Mouse (Mus musculus) layer of hippocampus, postnatal 36 days (tissue): ENCODE results near the gene Col26a1. TPM values are rescaled to one million over a fixed set of nuclear protein-coding genes. Genes with fewer than 3 reads are reported as not detected.
A peak's percentile ranks its signal among the peaks of the same experiment; 100 is the strongest.
"Not testable (repeated sequence)": the region's sequence is repeated elsewhere in the genome, so short reads cannot be mapped to it uniquely, and the experiment has no call there.

Experiments used
- DNase-seq, 2 experiments: peaks; one replicate each; pipeline ENCODE4 v3.0.0; 2022
- total RNA-seq, 2 experiments: library from RNA; stranded (reverse); gene quantifications; 2 replicates each; pipeline ENCODE4 v1.2.3; 2021

The Col26a1 gene
- total RNA-seq, 2 experiments from 2014 or later = 3.7 to 3.9 TPM

DNA sequence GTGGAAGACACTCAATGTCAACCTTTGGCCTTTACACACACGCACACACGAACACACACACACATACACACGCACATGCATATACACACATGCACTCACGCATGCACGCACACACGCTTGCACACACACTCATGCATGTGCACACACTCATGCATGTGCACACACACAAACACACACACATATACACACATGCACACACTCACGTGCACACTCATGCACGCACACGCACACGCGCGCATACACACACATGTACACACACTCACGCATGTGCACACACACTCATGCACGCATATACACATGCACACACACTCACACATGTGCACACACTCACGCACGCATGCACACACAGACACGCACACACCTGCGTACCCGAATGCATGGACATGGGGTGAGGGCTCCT lies 130.9 kb downstream of the Col26a1 start:
- no peak for DNase-seq

DNA sequence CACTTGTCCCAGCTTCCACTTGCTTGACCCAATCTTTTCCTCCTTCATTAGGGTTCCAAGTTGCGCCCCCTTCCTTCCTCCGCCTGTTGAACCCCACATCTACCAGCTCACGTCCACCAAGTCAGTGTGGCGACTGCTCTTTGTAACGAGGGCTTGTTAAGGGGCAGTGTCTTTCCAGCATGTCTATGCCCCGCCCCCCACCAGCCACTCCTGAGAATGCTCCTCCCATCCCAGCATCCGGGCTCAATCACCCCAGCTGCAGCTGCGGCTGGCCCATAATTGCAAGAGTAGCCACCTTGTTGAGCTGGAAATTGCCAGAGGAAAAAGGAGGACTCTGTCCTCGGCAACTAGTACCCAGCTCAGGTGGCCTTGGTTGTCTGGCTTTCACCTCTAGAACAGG lies 136.4 kb downstream of the Col26a1 start:
- no peak for DNase-seq

DNA sequence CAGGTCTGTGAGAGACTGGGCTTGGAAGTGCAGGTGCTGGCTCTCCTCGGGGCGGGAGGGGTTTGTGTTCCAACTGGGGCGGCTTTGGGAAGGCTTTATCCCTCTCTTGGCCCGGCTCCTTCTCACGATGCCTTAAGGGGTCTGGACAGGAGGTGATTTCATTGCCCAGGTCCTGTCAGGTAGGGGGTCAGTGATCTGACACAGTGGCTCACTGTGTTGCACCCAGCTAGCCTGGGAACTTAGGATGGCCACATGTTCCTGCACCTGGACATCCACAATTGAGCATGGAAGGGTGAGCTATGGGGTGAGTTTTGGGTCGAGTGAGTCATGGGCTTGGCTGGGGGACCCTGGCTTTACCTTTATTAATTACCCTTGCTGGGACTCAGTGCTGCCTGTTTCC lies 144.1 kb downstream of the Col26a1 start:
- DNase-seq = no peak

DNA sequence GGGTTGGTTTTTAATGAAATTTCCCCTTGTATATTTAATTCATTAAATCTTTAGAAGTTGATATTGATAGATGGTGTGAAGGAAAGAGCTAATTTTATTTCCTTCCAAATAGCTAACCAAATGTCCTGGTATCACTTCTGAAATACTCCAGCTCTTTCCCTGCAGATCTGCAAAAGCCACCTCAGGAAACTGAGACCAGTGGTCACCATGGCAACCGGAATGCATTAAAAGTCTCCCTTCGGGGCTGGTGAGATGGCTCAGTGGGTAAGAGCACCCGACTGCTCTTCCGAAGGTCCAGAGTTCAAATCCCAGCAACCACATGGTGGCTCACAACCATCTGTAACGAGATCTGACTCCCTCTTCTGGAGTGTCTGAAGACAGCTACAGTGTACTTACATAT lies 156.7 kb downstream of the Col26a1 start:
- DNase-seq = not testable (repeated sequence)

DNA sequence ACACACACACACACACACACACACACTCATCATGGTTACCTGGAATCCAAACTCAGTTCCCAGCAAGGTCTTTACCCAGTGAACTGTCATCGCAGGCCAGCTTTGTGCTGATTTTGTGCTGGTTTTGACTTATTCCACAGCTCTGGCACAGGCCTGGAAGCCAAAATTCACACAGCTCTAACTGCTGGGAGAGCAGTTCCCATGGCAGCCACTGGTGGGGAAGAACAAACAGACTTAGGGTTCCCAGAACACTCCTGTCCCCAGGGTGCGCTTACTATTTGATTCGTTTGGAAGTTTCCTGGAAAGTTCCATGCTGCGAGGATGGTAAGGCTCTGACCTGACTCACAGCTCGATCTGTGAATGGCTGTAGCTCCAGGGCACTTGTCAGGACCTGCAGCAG lies 161.4 kb downstream of the Col26a1 start:
- DNase-seq = peak in 1 of 2 experiments; percentile 26

- no peak for DNase-seq
Observed at GRCm38 (mm10) chr5:136718656-136719055, 164.4 kb downstream of the Col26a1 start.

DNA sequence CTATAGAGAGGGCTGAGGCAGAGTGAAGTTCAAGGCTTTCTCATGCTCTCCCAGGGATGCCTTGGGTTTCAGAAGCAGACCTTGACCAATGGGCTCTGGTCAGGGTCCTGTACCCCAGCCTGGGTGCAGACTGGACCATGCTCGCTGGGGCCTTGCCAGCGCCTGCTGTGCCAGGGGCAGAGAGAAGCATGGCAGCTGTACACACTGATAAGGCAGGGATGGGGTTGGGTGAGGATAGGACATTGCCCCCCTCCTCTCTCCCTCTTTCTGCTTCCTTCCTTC lies 165.5 kb downstream of the Col26a1 start:
- DNase-seq = no peak

GRCm38 (mm10) chr5:136716696-136717572 lies 166.1 kb downstream of the Col26a1 start:
- no peak for DNase-seq

GRCm38 (mm10) chr5:136714879-136715278 lies 168.1 kb downstream of the Col26a1 start:
- peak in 1 of 2 experiments; percentile 20 for DNase-seq

GRCm38 (mm10) chr5:136714232-136714875 lies 168.7 kb downstream of the Col26a1 start:
- no peak for DNase-seq

- no peak for DNase-seq
Observed at GRCm38 (mm10) chr5:136710742-136711141, 172.3 kb downstream of the Col26a1 start.

GRCm38 (mm10) chr5:136708116-136708515 lies 174.9 kb downstream of the Col26a1 start:
- no peak for DNase-seq

GRCm38 (mm10) chr5:136706803-136707202 lies 176.2 kb downstream of the Col26a1 start:
- peak; percentile 52 to 64 for DNase-seq

DNA sequence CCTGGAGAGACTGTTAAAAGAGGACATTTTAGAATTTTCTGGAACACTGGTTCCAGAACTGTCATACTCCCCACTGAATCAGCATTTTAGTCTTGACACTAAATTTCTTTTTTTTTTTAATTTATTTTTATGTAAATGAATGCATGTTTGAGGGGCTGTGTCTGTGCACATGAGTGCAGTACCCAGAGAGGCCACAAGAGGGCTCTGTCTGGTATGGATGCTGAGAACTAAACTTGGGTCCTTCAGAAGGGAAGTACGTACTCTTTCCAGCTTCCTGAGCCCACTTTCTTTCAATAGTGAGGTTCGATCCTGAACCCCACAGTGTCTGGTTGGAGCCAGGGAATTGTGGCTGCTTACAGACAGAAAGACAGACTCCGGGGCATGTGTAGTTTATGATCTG lies 177.5 kb downstream of the Col26a1 start:
- DNase-seq = no peak

DNA sequence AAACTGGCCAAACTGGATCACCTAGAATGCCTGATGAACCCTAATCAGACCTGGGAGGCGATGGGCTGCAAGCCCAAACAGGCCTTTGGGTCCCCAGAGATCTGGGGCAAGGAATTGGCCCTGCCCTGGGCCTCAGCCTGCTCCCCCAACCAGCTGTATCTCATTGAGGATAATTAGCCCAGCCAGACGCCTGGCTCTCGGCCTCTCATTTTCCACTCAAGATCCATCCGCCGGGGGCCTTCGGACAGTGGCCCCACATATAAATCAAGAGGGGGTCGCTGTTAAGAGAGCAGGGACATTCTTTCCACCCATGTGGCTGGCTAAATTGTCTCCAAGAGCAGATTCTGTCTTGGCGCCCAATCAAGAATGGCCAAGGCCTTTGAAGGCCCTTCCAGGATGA lies 178.9 kb downstream of the Col26a1 start:
- no peak for DNase-seq

GRCm38 (mm10) chr5:136703751-136704150 lies 179.3 kb downstream of the Col26a1 start:
- peak; percentile 31 to 54 for DNase-seq

- no peak for DNase-seq
Observed at GRCm38 (mm10) chr5:136702159-136702725, 180.8 kb downstream of the Col26a1 start.

DNA sequence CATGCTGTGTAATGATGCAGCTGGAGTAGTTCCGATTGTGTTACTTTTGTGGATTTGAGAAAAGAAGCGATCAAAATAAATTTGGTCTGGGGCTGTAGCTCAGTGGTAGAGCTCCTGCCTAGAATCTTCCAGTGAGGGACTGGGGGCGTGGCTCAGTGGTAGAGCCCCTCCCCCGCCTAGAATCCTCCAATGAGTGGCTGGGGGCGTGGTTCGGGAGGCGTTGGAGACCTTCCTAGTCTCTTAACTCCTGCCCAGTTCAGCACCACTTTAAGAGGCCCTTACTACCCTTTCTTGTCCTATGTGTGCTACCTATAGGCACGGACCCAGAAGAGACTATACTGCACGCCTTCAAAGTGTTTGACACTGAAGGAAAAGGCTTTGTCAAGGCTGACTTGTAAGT lies 185.4 kb downstream of the Col26a1 start:
- no peak for DNase-seq

DNA sequence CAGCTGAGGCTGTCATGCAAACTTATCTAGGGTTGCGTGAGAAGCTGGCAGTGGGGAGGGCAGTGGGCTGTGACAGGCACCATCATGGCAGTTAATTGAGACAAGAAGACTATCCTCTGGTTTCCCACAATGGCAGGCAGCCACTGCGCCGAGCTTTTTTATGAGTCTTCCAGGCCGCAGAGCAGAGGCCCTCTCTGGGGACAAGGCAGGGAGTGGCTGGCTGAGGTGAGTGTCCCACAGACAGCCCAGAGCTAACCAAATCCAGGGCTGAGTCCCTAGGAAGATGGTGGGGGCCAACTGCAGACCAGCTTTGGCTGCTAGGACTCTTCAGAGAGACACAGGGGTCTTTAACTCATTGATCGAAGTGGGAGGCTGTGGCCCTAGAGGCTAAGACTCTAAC lies 186.5 kb downstream of the Col26a1 start:
- no peak for DNase-seq

DNA sequence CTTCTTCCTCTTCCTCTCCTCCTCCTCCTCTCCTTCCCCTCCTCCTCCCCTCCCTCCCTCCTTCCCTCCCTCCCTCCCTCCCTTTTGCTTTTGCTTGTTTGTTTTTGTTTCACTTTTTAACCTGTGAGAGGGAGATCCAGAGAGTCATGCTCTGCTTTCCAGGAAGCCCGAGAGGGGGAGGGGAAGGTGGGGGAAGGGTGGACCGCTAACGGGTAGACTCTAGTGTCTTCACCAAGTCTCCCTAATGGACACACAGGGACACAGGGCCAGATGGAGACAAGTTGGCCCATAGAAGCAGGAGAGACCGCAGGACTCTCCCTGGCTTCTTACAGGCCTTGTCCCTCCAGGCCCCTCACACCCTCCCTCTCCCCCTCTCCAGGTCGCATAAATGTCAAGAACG lies 188.0 kb downstream of the Col26a1 start:
- DNase-seq = no peak

GRCm38 (mm10) chr5:136693418-136693817 lies 189.6 kb downstream of the Col26a1 start:
- DNase-seq = no peak

DNA sequence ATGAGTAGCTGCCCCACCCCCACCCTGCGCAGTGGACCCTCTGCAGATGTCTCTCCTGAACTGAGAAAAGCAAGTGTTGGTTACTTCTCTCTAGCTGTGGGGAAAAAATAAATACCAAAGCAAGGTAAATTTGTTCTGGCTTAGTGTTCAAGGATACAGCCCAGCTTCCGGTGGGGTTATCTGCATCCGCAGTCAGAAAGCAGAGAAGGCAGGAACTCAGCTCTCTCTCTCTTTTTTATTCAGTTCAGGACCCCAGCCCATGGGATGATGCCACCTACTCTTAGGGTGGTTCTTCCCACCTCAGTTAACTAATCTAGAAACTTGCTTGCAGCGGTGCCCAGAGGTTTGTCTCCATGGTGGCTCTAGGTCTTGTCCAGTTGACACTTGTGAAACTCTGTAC lies 190.2 kb downstream of the Col26a1 start, which contains the start of gene Myl10:
Myl10 (plus strand) TSS at position 363 of the 400 bp plus-strand sequence.
- no peak for DNase-seq
